8 mouse cellular contexts compared by ENCODE assay signal in the genomic region with DNA sequence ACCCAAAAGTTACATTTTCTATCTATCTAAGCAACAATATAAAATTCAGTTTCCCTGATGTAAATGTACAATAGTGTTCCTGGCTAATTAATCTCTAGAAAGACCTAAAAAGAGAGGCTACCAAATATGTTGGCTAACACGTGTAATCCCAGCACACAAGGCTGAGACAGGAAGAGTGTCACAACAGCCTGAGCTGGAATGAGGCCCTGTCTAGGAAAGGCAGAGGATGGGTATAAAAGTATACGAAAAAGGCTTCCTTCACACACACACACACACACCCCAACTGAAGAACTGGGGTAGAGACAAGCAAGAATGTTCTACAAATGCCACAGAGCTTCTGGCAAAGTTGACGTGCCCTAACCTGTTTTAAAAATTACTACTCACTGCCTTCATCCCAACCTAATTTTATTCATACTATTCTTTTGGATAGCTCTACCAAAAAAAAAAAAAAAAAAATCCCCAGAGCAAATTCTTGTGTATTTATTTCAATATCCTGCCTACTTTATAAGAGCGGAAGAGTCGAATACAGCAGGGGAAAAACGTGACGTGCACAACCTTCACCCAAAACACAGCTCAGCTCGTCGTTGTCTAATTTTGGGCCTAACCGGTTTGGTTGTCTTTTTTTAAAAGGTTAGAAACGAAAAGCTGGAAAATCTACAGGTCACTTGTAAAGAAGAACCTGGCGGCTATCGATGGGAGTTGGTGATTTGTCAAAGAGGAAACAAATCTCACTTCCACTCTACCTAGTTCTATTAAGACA. TPM values are rescaled to one million over a fixed set of nuclear protein-coding genes. Genes with fewer than 3 reads are reported as not detected.
DNase-seq lines count a peak whose midpoint lies in the region; ATAC-seq and TF ChIP-seq lines count a peak whose summit lies in the region.

No protein-coding gene starts in this region.

- no peaks in the 10 kb centered on the region for H3K27me3 ChIP-seq in heart, embryonic 14.5 days (ENCODE audit: control insufficient read depth, insufficient read depth, low read length)
- H3K27me3 ChIP-seq in liver, embryonic 16.5 days (ENCODE audit: control insufficient read depth, insufficient read depth, low read depth, low read length): no peaks in the 10 kb centered on the region

- peak overlapping the region; percentile 60 for H3K4me2 ChIP-seq in heart, embryonic 14.5 days (ENCODE audit: low read length)
- H3K4me2 ChIP-seq in liver, embryonic 16.5 days (ENCODE audit: low read depth, low read length): peak overlapping the region; percentile 88

- peak overlapping the region; percentile 95 to 98 for H3K27ac ChIP-seq in heart, embryonic 14.5 days (replicated peaks in 1 of 2; ENCODE audit: control insufficient read depth in 1 of 2, insufficient read depth in 1 of 2, low read depth in 2 of 2, low read length in 2 of 2)
- H3K27ac ChIP-seq in liver, embryonic 16.5 days (ENCODE audit: low read length): peak overlapping the region; percentile 98

- H3K4me3 ChIP-seq in lung, adult 2 months (replicated peaks; ENCODE audit: extremely low read depth, low read depth, low read length): peak overlapping the region; percentile 91
- H3K4me3 ChIP-seq in heart, embryonic 14.5 days (ENCODE audit: control insufficient read depth in 1 of 2, insufficient read depth in 1 of 2, low read depth in 1 of 2, low read length in 2 of 2): peak overlapping the region; percentile 97 to 98
- peak overlapping the region; percentile 94 for H3K4me3 ChIP-seq in liver, embryonic 16.5 days (ENCODE audit: low read depth, low read length)

- WGBS in lung, adult 2 months: 1% methylated on average over 13 of the region's 13 CpGs
- WGBS in heart, embryonic 14.5 days: 5% methylated on average over 13 of the region's 13 CpGs
- 4% methylated on average over 13 of the region's 13 CpGs for WGBS in liver, embryonic 16.5 days (ENCODE audit: insufficient replicate concordance)

- peak overlapping the region; percentile 99 for H3K9ac ChIP-seq in heart, embryonic 14.5 days (ENCODE audit: low read length)
- peak overlapping the region; percentile 97 for H3K9ac ChIP-seq in liver, embryonic 16.5 days (ENCODE audit: low read depth, low read length)

- no peak for TF ChIP-seq CTCF in lung, adult 2 months (IDR thresholded peaks at IDR 0.05; ENCODE audit: insufficient read depth, low read length)

- DNase-seq in lung, adult 2 months: no peak
- no peak for DNase-seq in lung, postnatal 36 days
- peak; percentile 62 for DNase-seq in T-cell, adult 2 months (ENCODE audit: low spot score)
- DNase-seq in right cerebral cortex, postnatal 36 days (ENCODE audit: low spot score in 2 of 2): no peak
- DNase-seq in gastrocnemius, adult 18-20 months (ENCODE audit: low spot score): no peak
- no peak for DNase-seq in right cerebral cortex, postnatal 14 days

- TF ChIP-seq POLR2A in lung, adult 2 months (IDR thresholded peaks at IDR 0.05; ENCODE audit: borderline replicate concordance, extremely low read depth, low read depth, low read length): no peak

- H3K36me3 ChIP-seq in heart, embryonic 14.5 days (ENCODE audit: control insufficient read depth, insufficient read depth, low read length): 0 out of 2 replicates have a peak, but pooled peaks cover 8% of the 10 kb centered on the region
- no peaks in the 10 kb centered on the region for H3K36me3 ChIP-seq in liver, embryonic 16.5 days (ENCODE audit: control insufficient read depth, insufficient read depth)

- H3K9me3 ChIP-seq in heart, embryonic 14.5 days (ENCODE audit: control insufficient read depth, low read length): no peaks in the 10 kb centered on the region
- H3K9me3 ChIP-seq in liver, embryonic 16.5 days (replicated peaks; ENCODE audit: control insufficient read depth, low read length): no peaks in the 10 kb centered on the region

- peaks cover 16% of the 10 kb centered on the region for H3K4me1 ChIP-seq in lung, adult 2 months (ENCODE audit: control insufficient read depth, insufficient read depth, low read length)
- H3K4me1 ChIP-seq in heart, embryonic 14.5 days (ENCODE audit: control insufficient read depth in 2 of 2, insufficient read depth in 2 of 2, low read length in 2 of 2): peaks cover 0 to 19% of the 10 kb centered on the region in 2 experiments; a peak in 3 of 4 replicates
- peaks cover 18% of the 10 kb centered on the region for H3K4me1 ChIP-seq in liver, embryonic 16.5 days (ENCODE audit: control insufficient read depth, low read depth, low read length)

- no peak for ATAC-seq in heart, embryonic 14.5 days (ENCODE audit: insufficient number of reproducible peaks, insufficient read depth, low FRiP score, low read depth)
- no peak for ATAC-seq in liver, embryonic 16.5 days (ENCODE audit: low read depth)

RNA-seq across cellular contexts. Expression of a gene that starts 1.3 kb away (rescaled TPM):
- polyA plus RNA-seq in lung, adult 2 months (2012; rRNA removed): 19.2 and 22.5 TPM in 2 replicates
- 23.5 and 26.2 TPM in 2 replicates for polyA plus RNA-seq in heart, embryonic 14.5 days (2014; fragmentation: Nextera tagmentation; extraction: Ambion mirVana)
- 9.7 and 10.6 TPM in 2 replicates for polyA plus RNA-seq in liver, embryonic 16.5 days (2015; fragmentation: Nextera tagmentation; extraction: Ambion mirVana)
- 10 to 100 TPM; 12.3 to 15.7 TPM for total RNA-seq in gastrocnemius, adult 18-20 months (2021)

RNA-seq across cellular contexts. Expression of a gene that starts 21.7 kb away (rescaled TPM):
- 19.6 and 20.0 TPM in 2 replicates for polyA plus RNA-seq in lung, adult 2 months (2012; rRNA removed)
- 74.4 and 91.6 TPM in 2 replicates for polyA plus RNA-seq in heart, embryonic 14.5 days (2014; fragmentation: Nextera tagmentation; extraction: Ambion mirVana)
- 33.7 and 36.0 TPM in 2 replicates for polyA plus RNA-seq in liver, embryonic 16.5 days (2015; fragmentation: Nextera tagmentation; extraction: Ambion mirVana)
- 10 to 100 TPM; 10.5 to 12.7 TPM for total RNA-seq in gastrocnemius, adult 18-20 months (2021)

RNA-seq across cellular contexts. Expression of a gene that starts 21.8 kb away (rescaled TPM):
- 7.8 and 9.2 TPM in 2 replicates for polyA plus RNA-seq in lung, adult 2 months (2012; rRNA removed)
- 18.5 and 25.0 TPM in 2 replicates for polyA plus RNA-seq in heart, embryonic 14.5 days (2014; fragmentation: Nextera tagmentation; extraction: Ambion mirVana)
- 5.6 and 5.8 TPM in 2 replicates for polyA plus RNA-seq in liver, embryonic 16.5 days (2015; fragmentation: Nextera tagmentation; extraction: Ambion mirVana)
- total RNA-seq in gastrocnemius, adult 18-20 months (2021): 10 to 100 TPM in 1 of 2 experiments, 1 to 10 TPM in 1; 9.3 to 10.9 TPM
